Mouse (Mus musculus): ENCODE measurements around the gene Ogfr. TPM values are rescaled to one million over a fixed set of nuclear protein-coding genes. Genes with fewer than 3 reads are reported as not detected.

The Ogfr gene
- polyA plus RNA-seq, 1 experiment from 2014 or later: 96.6 TPM

GRCm38 (mm10) chr2:180569028-180569643 is 19.9 kb upstream of the Ogfr start:
- peaks cover 7% of the 10 kb centered on the region; the same call in 1 of the 2 replicates for H3K4me1 ChIP-seq
- no peaks in the 10 kb centered on the region for H3K9me3 ChIP-seq (replicated peaks)
- no peak overlapping the region for H3K27ac ChIP-seq
- no peak overlapping the region for H3K4me2 ChIP-seq (replicated peaks)
- 56% methylated on average over 3 of the region's 3 CpGs for WGBS
- no peak for ATAC-seq (ENCODE audit: low FRiP score)
- H3K36me3 ChIP-seq: no peaks in the 10 kb centered on the region
- peaks cover 8% of the 10 kb centered on the region for H3K27me3 ChIP-seq
- no peak overlapping the region for H3K4me3 ChIP-seq
- H3K9ac ChIP-seq: no peak overlapping the region

GRCm38 (mm10) chr2:180576482-180576881 is 12.6 kb upstream of the Ogfr start:
- H3K4me3 ChIP-seq: no peak overlapping the region
- H3K4me1 ChIP-seq: no peaks in the 10 kb centered on the region
- no peak overlapping the region for H3K4me2 ChIP-seq (replicated peaks)
- no peak overlapping the region for H3K9ac ChIP-seq
- no peak for ATAC-seq (ENCODE audit: low FRiP score)
- peaks cover 9% of the 10 kb centered on the region; the same call in 1 of the 2 replicates for H3K27me3 ChIP-seq
- no peaks in the 10 kb centered on the region for H3K36me3 ChIP-seq
- H3K9me3 ChIP-seq (replicated peaks): no peaks in the 10 kb centered on the region
- WGBS: 35% methylated on average over 4 of the region's 4 CpGs
- no peak overlapping the region for H3K27ac ChIP-seq

- no peak overlapping the region for H3K27ac ChIP-seq
- H3K4me2 ChIP-seq (replicated peaks): no peak overlapping the region
- no peak for ATAC-seq (ENCODE audit: low FRiP score)
- no peaks in the 10 kb centered on the region for H3K9me3 ChIP-seq (replicated peaks)
- H3K27me3 ChIP-seq: peaks cover 9% of the 10 kb centered on the region; the same call in 1 of the 2 replicates
- peaks cover 7% of the 10 kb centered on the region for H3K4me1 ChIP-seq
- H3K4me3 ChIP-seq: no peak overlapping the region
- 3% methylated on average over 3 of the region's 3 CpGs for WGBS
- H3K9ac ChIP-seq: no peak overlapping the region
- H3K36me3 ChIP-seq: no peaks in the 10 kb centered on the region
Observed at GRCm38 (mm10) chr2:180578686-180579085, 10.4 kb upstream of the Ogfr start.

GRCm38 (mm10) chr2:180581002-180581401 is 8.0 kb upstream of the Ogfr start, which contains the start of gene Mrgbp:
Mrgbp (plus strand) TSS chr2:180581304.
- peaks cover 21% of the 10 kb centered on the region for H3K4me1 ChIP-seq
- H3K4me2 ChIP-seq (replicated peaks): no peak within 1 kb of the TSS
- no peak for ATAC-seq (ENCODE audit: low FRiP score)
- no peaks in the 10 kb centered on the region for H3K9me3 ChIP-seq (replicated peaks)
- H3K36me3 ChIP-seq: peaks cover 15% of the 10 kb centered on the region
- H3K9ac ChIP-seq: no peak within 1 kb of the TSS
- no peak within 1 kb of the TSS for H3K4me3 ChIP-seq
- H3K27me3 ChIP-seq: peaks cover 8% of the 10 kb centered on the region; the same call in 1 of the 2 replicates
- H3K27ac ChIP-seq: no peak within 1 kb of the TSS
- 76% methylated on average over 3 of the region's 3 CpGs for WGBS

GRCm38 (mm10) chr2:180582481-180583153 is 6.4 kb upstream of the Ogfr start:
- under 1% methylated on average over 54 of the region's 57 CpGs for WGBS

GRCm38 (mm10) chr2:180583154-180583507 is 5.9 kb upstream of the Ogfr start:
- H3K4me2 ChIP-seq (replicated peaks): peak overlapping the region; percentile 91
- peak overlapping the region; percentile 82 for H3K4me3 ChIP-seq
- peak; percentile 23; the same call in 1 of the 2 replicates for ATAC-seq (ENCODE audit: low FRiP score)
- peak overlapping the region; percentile 94 for H3K9ac ChIP-seq
- 0 out of 2 replicates have a peak, but pooled peaks cover 6% of the 10 kb centered on the region for H3K27me3 ChIP-seq
- H3K27ac ChIP-seq: peak overlapping the region; percentile 78; the same call in 1 of the 2 replicates
- WGBS: 27% methylated on average over 7 of the region's 7 CpGs
- H3K36me3 ChIP-seq: peaks cover 27% of the 10 kb centered on the region
- H3K9me3 ChIP-seq (replicated peaks): no peaks in the 10 kb centered on the region
- peaks cover 21% of the 10 kb centered on the region for H3K4me1 ChIP-seq

More at GRCm38 (mm10) chr2:180582481-180583153, 6.4 kb upstream of the Ogfr start:
- peak overlapping the region; percentile 82 for H3K4me3 ChIP-seq
- peak overlapping the region; percentile 94 for H3K9ac ChIP-seq
- H3K4me2 ChIP-seq (replicated peaks): peak overlapping the region; percentile 91
- no peaks in the 10 kb centered on the region for H3K9me3 ChIP-seq (replicated peaks)
- peaks cover 27% of the 10 kb centered on the region for H3K36me3 ChIP-seq
- H3K4me1 ChIP-seq: peaks cover 21% of the 10 kb centered on the region
- peak; percentile 74 for ATAC-seq (ENCODE audit: low FRiP score)
- peak overlapping the region; percentile 78; the same call in 1 of the 2 replicates for H3K27ac ChIP-seq
- 0 out of 2 replicates have a peak, but pooled peaks cover 6% of the 10 kb centered on the region for H3K27me3 ChIP-seq

GRCm38 (mm10) chr2:180588736-180589122 is 316 bp upstream of the Ogfr start:
- H3K27ac ChIP-seq: peak overlapping the region; percentile 93
- peak overlapping the region; percentile 94 for H3K9ac ChIP-seq
- H3K27me3 ChIP-seq: no peaks in the 10 kb centered on the region
- peak overlapping the region; percentile 75 for H3K4me2 ChIP-seq (replicated peaks)
- no peak for ATAC-seq (ENCODE audit: low FRiP score)
- no peaks in the 10 kb centered on the region for H3K9me3 ChIP-seq (replicated peaks)
- WGBS: 49% methylated on average over 6 of the region's 6 CpGs
- H3K4me3 ChIP-seq: peak overlapping the region; percentile 89
- H3K36me3 ChIP-seq: peaks cover 54% of the 10 kb centered on the region
- peaks cover 24% of the 10 kb centered on the region for H3K4me1 ChIP-seq

GRCm38 (mm10) chr2:180597490-180597889 is 8.4 kb downstream of the Ogfr start, which contains the start of gene Col9a3:
Col9a3 (plus strand) TSS chr2:180597790.
- Histone ChIP-seq H3K36me3 (peaks cover 32% of the 10 kb centered on the region), H3K27ac (peak within 1 kb of the TSS; percentile 64), H3K9me3 (replicated peaks) (no peaks in the 10 kb centered on the region), H3K4me3 (peak within 1 kb of the TSS; percentile 40), H3K4me1 (peaks cover 25% of the 10 kb centered on the region), H3K27me3 (peaks cover 31% of the 10 kb centered on the region), H3K9ac (peak within 1 kb of the TSS; percentile 55), H3K4me2 (replicated peaks) (peak within 1 kb of the TSS; percentile 60)
- WGBS: 36% methylated on average over 4 of the region's 4 CpGs
- no peak for ATAC-seq (ENCODE audit: low FRiP score)

GRCm38 (mm10) chr2:180598157-180598705 is 9.2 kb downstream of the Ogfr start:
- WGBS: under 1% methylated on average over 39 of the region's 41 CpGs

GRCm38 (mm10) chr2:180600569-180601021 is 11.6 kb downstream of the Ogfr start:
- 9% methylated on average over 8 of the region's 9 CpGs for WGBS
- H3K9me3 ChIP-seq (replicated peaks): no peaks in the 10 kb centered on the region
- no peak; the same call in 1 of the 2 replicates for ATAC-seq (ENCODE audit: low FRiP score)
- peak overlapping the region; percentile 33 for H3K9ac ChIP-seq
- peaks cover 31% of the 10 kb centered on the region for H3K27me3 ChIP-seq
- peak overlapping the region; percentile 66 for H3K27ac ChIP-seq
- peak overlapping the region; percentile 60 for H3K4me2 ChIP-seq (replicated peaks)
- peaks cover 35% of the 10 kb centered on the region for H3K4me1 ChIP-seq
- peaks cover 3% of the 10 kb centered on the region for H3K36me3 ChIP-seq
- H3K4me3 ChIP-seq: 0 out of 2 replicates have a peak overlapping the region, but pooled peaks have one; percentile 40

More at GRCm38 (mm10) chr2:180598157-180598705, 9.2 kb downstream of the Ogfr start:
- Histone ChIP-seq H3K27me3 (peaks cover 31% of the 10 kb centered on the region), H3K36me3 (peaks cover 24% of the 10 kb centered on the region), H3K27ac (peak overlapping the region; percentile 64), H3K4me2 (replicated peaks) (peak overlapping the region; percentile 60), H3K4me1 (peaks cover 25% of the 10 kb centered on the region), H3K4me3 (peak overlapping the region; percentile 40), H3K9me3 (replicated peaks) (no peaks in the 10 kb centered on the region), H3K9ac (peak overlapping the region; percentile 55)
- ATAC-seq (ENCODE audit: low FRiP score): peak; percentile 49

GRCm38 (mm10) chr2:180604781-180605180 is 15.7 kb downstream of the Ogfr start:
- no peak for ATAC-seq (ENCODE audit: low FRiP score)
- H3K4me2 ChIP-seq (replicated peaks): no peak overlapping the region
- 0 out of 2 replicates have a peak, but pooled peaks cover 5% of the 10 kb centered on the region for H3K27me3 ChIP-seq
- H3K9ac ChIP-seq: no peak overlapping the region
- no peaks in the 10 kb centered on the region for H3K36me3 ChIP-seq
- H3K9me3 ChIP-seq (replicated peaks): no peaks in the 10 kb centered on the region
- WGBS: 56% methylated on average over 6 of the region's 6 CpGs
- no peak overlapping the region for H3K27ac ChIP-seq
- peaks cover 21% of the 10 kb centered on the region for H3K4me1 ChIP-seq
- no peak overlapping the region for H3K4me3 ChIP-seq

- Histone ChIP-seq H3K36me3 (no peaks in the 10 kb centered on the region), H3K4me3 (no peak overlapping the region), H3K9me3 (replicated peaks) (no peaks in the 10 kb centered on the region), H3K4me1 (no peaks in the 10 kb centered on the region), H3K9ac (no peak overlapping the region), H3K4me2 (replicated peaks) (no peak overlapping the region), H3K27ac (no peak overlapping the region), H3K27me3 (no peaks in the 10 kb centered on the region)
- 73% methylated on average over 4 of the region's 4 CpGs for WGBS
- no peak for ATAC-seq (ENCODE audit: low FRiP score)
Observed at GRCm38 (mm10) chr2:180610283-180610682, 21.2 kb downstream of the Ogfr start.
